Mouse (Mus musculus): ENCODE data around the gene Ankrd34a.
A peak's percentile ranks its signal among the peaks of the same experiment; 100 is the strongest.

The Ankrd34a gene

GRCm38 (mm10) chr3:96606618-96607017 lies 10.2 kb downstream of the Ankrd34a start:
- DNase-seq (ENCODE audit: extremely low spot score) = no peak

GRCm38 (mm10) chr3:96617941-96618340 lies 21.5 kb downstream of the Ankrd34a start:
- DNase-seq (ENCODE audit: extremely low spot score) = no peak

GRCm38 (mm10) chr3:96623201-96623600 lies 26.8 kb downstream of the Ankrd34a start:
- no peak for DNase-seq (ENCODE audit: extremely low spot score)

- DNase-seq (ENCODE audit: extremely low spot score) = peak; percentile 95
Observed at GRCm38 (mm10) chr3:96629729-96630600, 33.5 kb downstream of the Ankrd34a start, which contains the start of gene Rbm8a. Rbm8a (plus strand) TSS chr3:96629933.

- no peak for DNase-seq (ENCODE audit: extremely low spot score)
Observed at GRCm38 (mm10) chr3:96632058-96632457, 35.6 kb downstream of the Ankrd34a start.

- no peak for DNase-seq (ENCODE audit: extremely low spot score)
Observed at GRCm38 (mm10) chr3:96634015-96634414, 37.6 kb downstream of the Ankrd34a start.

- peak; percentile 84 for DNase-seq (ENCODE audit: extremely low spot score)
Observed at GRCm38 (mm10) chr3:96634928-96635879, 38.8 kb downstream of the Ankrd34a start, which contains the start of the genes Pex11b and Gm42957. Pex11b (plus strand) TSS chr3:96635376. Gm42957 (plus strand) TSS chr3:96635474.

- DNase-seq (ENCODE audit: extremely low spot score) = no peak
Observed at GRCm38 (mm10) chr3:96635906-96636305, 39.5 kb downstream of the Ankrd34a start.

GRCm38 (mm10) chr3:96636448-96636847 lies 40.0 kb downstream of the Ankrd34a start:
- DNase-seq (ENCODE audit: extremely low spot score) = no peak

GRCm38 (mm10) chr3:96639219-96639618 lies 42.8 kb downstream of the Ankrd34a start:
- DNase-seq (ENCODE audit: extremely low spot score) = peak; percentile 46

- no peak for DNase-seq (ENCODE audit: extremely low spot score)
Observed at GRCm38 (mm10) chr3:96645018-96645649, 48.7 kb downstream of the Ankrd34a start, which contains the start of gene Itga10. Itga10 (plus strand) TSS chr3:96645584.

- no peak for DNase-seq (ENCODE audit: extremely low spot score)
Observed at GRCm38 (mm10) chr3:96647365-96647764, 50.9 kb downstream of the Ankrd34a start.

All from embryo, embryonic 9.5 days (tissue).